Mouse (Mus musculus) bone marrow, adult 2 months (tissue): ENCODE results near the gene Muc5ac.

Source experiments
- CTCF ChIP-seq: fragments of 200-500 bp; IDR thresholded peaks from 2 replicates; pipeline ENCODE4 v1.5.1; 2011; ENCODE audit warnings: low read length, control low read depth; ENCODE audit not compliant: control insufficient read depth, insufficient read depth
- POLR2A ChIP-seq: fragments of 200-500 bp; IDR thresholded peaks from 2 replicates; pipeline ENCODE4 v1.6.1; 2011; ENCODE audit warnings: low read depth, mild to moderate bottlenecking, control low read depth, low read length, borderline replicate concordance; ENCODE audit not compliant: control insufficient read depth

GRCm38 (mm10) chr7:141835941-141836340 is 47.2 kb downstream of the Muc5ac start:
- TF ChIP-seq POLR2A = no peak
- TF ChIP-seq CTCF = no peak
